Mouse (Mus musculus) liver, embryonic 16.5 days (tissue): ENCODE measurements around the gene Trip4. TPM values are rescaled to one million over a fixed set of nuclear protein-coding genes. Genes with fewer than 3 reads are reported as not detected.

Experiments used
- ATAC-seq: fragments of 200-750 bp; cut with Nextera tagmentation; 2 replicates; pipeline ENCODE4 v1.8.0; 2017; ENCODE audit warnings: low read depth, mild to moderate bottlenecking, moderate number of reproducible peaks, moderate library complexity
- H3K27ac ChIP-seq: fragments of 300-500 bp; sonication (generic); 2 replicates; pipeline ENCODE4 v1.5.1; 2014; ENCODE audit warnings: mild to moderate bottlenecking, low read length
- H3K27me3 ChIP-seq: fragments of 300-500 bp; sonication (generic); 2 replicates; pipeline ENCODE4 v1.6.1; 2014; ENCODE audit warnings: low read depth, low read length, mixed read lengths; ENCODE audit not compliant: control insufficient read depth, insufficient read depth
- H3K36me3 ChIP-seq: fragments of 300-500 bp; sonication (generic); 2 replicates; pipeline ENCODE4 v1.6.1; 2014; ENCODE audit warnings: mild to moderate bottlenecking; ENCODE audit not compliant: control insufficient read depth, insufficient read depth
- H3K4me1 ChIP-seq: fragments of 300-500 bp; sonication (generic); 2 replicates; pipeline ENCODE4 v1.6.1; 2014; ENCODE audit warnings: low read depth, low read length, mixed read lengths; ENCODE audit not compliant: control insufficient read depth
- H3K4me2 ChIP-seq: fragments of 300-500 bp; sonication (generic); 2 replicates; pipeline ENCODE4 v1.6.1; 2014; ENCODE audit warnings: low read depth, low read length, mixed read lengths
- H3K4me3 ChIP-seq: fragments of 300-500 bp; sonication (generic); 2 replicates; pipeline ENCODE4 v1.5.1; 2014; ENCODE audit warnings: low read depth, mild to moderate bottlenecking, low read length
- H3K9ac ChIP-seq: fragments of 300-500 bp; sonication (generic); 2 replicates; pipeline ENCODE4 v1.6.1; 2014; ENCODE audit warnings: low read depth, low read length
- H3K9me3 ChIP-seq: fragments of 300-500 bp; sonication (generic); replicated peaks from 2 replicates; pipeline ENCODE4 v1.6.1; 2016; ENCODE audit warnings: low read length; ENCODE audit not compliant: control insufficient read depth
- WGBS: fragments of 180-500 bp; shearing (Covaris S2); extraction: QIAGEN DNeasy Blood & Tissue Kit; methylation state at CpG from one replicate; pipeline ENCODE4 v1.1.7; 2014; ENCODE audit not compliant: insufficient replicate concordance; 5-methylcytosine and 5-hydroxymethylcytosine counted together
- polyA plus RNA-seq: library from polyadenylated mRNA; unstranded; fragments of >200 nt; fragmentation: Nextera tagmentation; extraction: Ambion mirVana; gene quantifications from 2 replicates; pipeline ENCODE4 v1.2.1, GENCODE M21; 2015

Trip4 gene
- polyA plus RNA-seq, 1 experiment from 2014 or later = 9.8 TPM

- Histone ChIP-seq H3K4me3 (no peak overlapping the region), H3K4me1 (peaks cover 37% of the 10 kb centered on the region), H3K27me3 (no peaks in the 10 kb centered on the region), H3K27ac (no peak overlapping the region), H3K9ac (no peak overlapping the region), H3K36me3 (no peaks in the 10 kb centered on the region), H3K9me3 (no peaks in the 10 kb centered on the region), H3K4me2 (no peak overlapping the region)
- ATAC-seq = no peak
- WGBS = 88% methylated on average over 1 of the region's 2 CpGs
Observed at GRCm38 (mm10) chr9:65829410-65829809, 79.2 kb downstream of the Trip4 start.

- peaks cover 46% of the 10 kb centered on the region for H3K4me1 ChIP-seq
- no peaks in the 10 kb centered on the region for H3K27me3 ChIP-seq
- peak overlapping the region; percentile 88; the same call in 1 of the 2 replicates for H3K9ac ChIP-seq
- ATAC-seq = no peak
- H3K9me3 ChIP-seq = no peaks in the 10 kb centered on the region
- H3K4me3 ChIP-seq = peak overlapping the region; percentile 88
- H3K27ac ChIP-seq = no peak overlapping the region; the same call in 1 of the 2 replicates
- H3K4me2 ChIP-seq = peak overlapping the region; percentile 80
- WGBS = 23% methylated on average over 3 of the region's 3 CpGs
- H3K36me3 ChIP-seq = no peaks in the 10 kb centered on the region
Observed at GRCm38 (mm10) chr9:65828511-65828910, 80.1 kb downstream of the Trip4 start.

GRCm38 (mm10) chr9:65828016-65828403 lies 80.6 kb downstream of the Trip4 start:
- WGBS = 2% methylated on average over 13 of the region's 13 CpGs

GRCm38 (mm10) chr9:65827344-65828015 lies 81.1 kb downstream of the Trip4 start, which contains the start of gene Zfp609:
Zfp609 (minus strand) TSS chr9:65827564.
- under 1% methylated on average over 35 of the region's 76 CpGs for WGBS

More at GRCm38 (mm10) chr9:65828016-65828403, 80.6 kb downstream of the Trip4 start:
- Histone ChIP-seq H3K4me2 (peak overlapping the region; percentile 80), H3K9ac (peak overlapping the region; percentile 88), H3K4me3 (peak overlapping the region; percentile 88), H3K27ac (peak overlapping the region; percentile 94), H3K4me1 (peaks cover 48% of the 10 kb centered on the region), H3K36me3 (no peaks in the 10 kb centered on the region), H3K27me3 (no peaks in the 10 kb centered on the region), H3K9me3 (no peaks in the 10 kb centered on the region)
- no peak for ATAC-seq

GRCm38 (mm10) chr9:65826588-65827343 lies 81.8 kb downstream of the Trip4 start:
- peaks cover 51% of the 10 kb centered on the region for H3K4me1 ChIP-seq
- H3K27ac ChIP-seq = peak overlapping the region; percentile 94
- under 1% methylated on average over 26 of the region's 31 CpGs for WGBS
- no peaks in the 10 kb centered on the region for H3K27me3 ChIP-seq
- H3K9me3 ChIP-seq = no peaks in the 10 kb centered on the region
- H3K36me3 ChIP-seq = no peaks in the 10 kb centered on the region
- peak; percentile 40 for ATAC-seq
- H3K4me2 ChIP-seq = peak overlapping the region; percentile 80
- peak overlapping the region; percentile 88 for H3K9ac ChIP-seq
- peak overlapping the region; percentile 88 for H3K4me3 ChIP-seq

More at GRCm38 (mm10) chr9:65827344-65828015, 81.1 kb downstream of the Trip4 start, which contains the start of gene Zfp609:
- Histone ChIP-seq H3K4me3 (peak within 1 kb of the TSS; percentile 88), H3K36me3 (no peaks in the 10 kb centered on the region), H3K9me3 (no peaks in the 10 kb centered on the region), H3K4me1 (peaks cover 51% of the 10 kb centered on the region), H3K27ac (peak within 1 kb of the TSS; percentile 94), H3K9ac (peak within 1 kb of the TSS; percentile 88), H3K4me2 (peak within 1 kb of the TSS; percentile 80), H3K27me3 (no peaks in the 10 kb centered on the region)
- peak; percentile 84 for ATAC-seq

- ATAC-seq = peak; percentile 35
- Histone ChIP-seq H3K27me3 (no peaks in the 10 kb centered on the region), H3K4me2 (peak overlapping the region; percentile 80), H3K4me3 (peak overlapping the region; percentile 88), H3K4me1 (peaks cover 48% of the 10 kb centered on the region), H3K36me3 (no peaks in the 10 kb centered on the region), H3K9ac (peak overlapping the region; percentile 88), H3K9me3 (no peaks in the 10 kb centered on the region), H3K27ac (peak overlapping the region; percentile 94)
- WGBS = 2% methylated on average over 4 of the region's 4 CpGs
Observed at GRCm38 (mm10) chr9:65826226-65826587, 82.4 kb downstream of the Trip4 start.

GRCm38 (mm10) chr9:65823716-65824462 lies 84.7 kb downstream of the Trip4 start:
- WGBS = 50% methylated on average over 10 of the region's 10 CpGs
- Histone ChIP-seq H3K4me2 (peak overlapping the region; percentile 38), H3K27me3 (no peaks in the 10 kb centered on the region), H3K9ac (0 out of 2 replicates have a peak overlapping the region, but pooled peaks have one; percentile 13), H3K4me1 (peaks cover 45% of the 10 kb centered on the region), H3K4me3 (no peak overlapping the region), H3K36me3 (no peaks in the 10 kb centered on the region), H3K27ac (peak overlapping the region; percentile 24; the same call in 1 of the 2 replicates), H3K9me3 (no peaks in the 10 kb centered on the region)
- ATAC-seq = no peak

- H3K27ac ChIP-seq = no peak overlapping the region
- ATAC-seq = 0 out of 2 replicates have a peak, but pooled peaks have one; percentile 8
- no peaks in the 10 kb centered on the region for H3K27me3 ChIP-seq
- peaks cover 35% of the 10 kb centered on the region for H3K4me1 ChIP-seq
- WGBS = 52% methylated on average over 4 of the region's 4 CpGs
- no peak overlapping the region for H3K4me3 ChIP-seq
- H3K36me3 ChIP-seq = no peaks in the 10 kb centered on the region
- H3K4me2 ChIP-seq = no peak overlapping the region
- no peaks in the 10 kb centered on the region for H3K9me3 ChIP-seq
- H3K9ac ChIP-seq = no peak overlapping the region
Observed at GRCm38 (mm10) chr9:65822011-65822410, 86.6 kb downstream of the Trip4 start.
